Mouse (Mus musculus) cerebellum, postnatal 10 days (tissue): ENCODE results near the gene March2.

Source experiments
- DNase-seq, 2 experiments: peaks; one replicate each; pipeline ENCODE4 v3.0.0; 2021; ENCODE audit warnings: mixed read lengths in 2 of 2

The March2 gene

DNA sequence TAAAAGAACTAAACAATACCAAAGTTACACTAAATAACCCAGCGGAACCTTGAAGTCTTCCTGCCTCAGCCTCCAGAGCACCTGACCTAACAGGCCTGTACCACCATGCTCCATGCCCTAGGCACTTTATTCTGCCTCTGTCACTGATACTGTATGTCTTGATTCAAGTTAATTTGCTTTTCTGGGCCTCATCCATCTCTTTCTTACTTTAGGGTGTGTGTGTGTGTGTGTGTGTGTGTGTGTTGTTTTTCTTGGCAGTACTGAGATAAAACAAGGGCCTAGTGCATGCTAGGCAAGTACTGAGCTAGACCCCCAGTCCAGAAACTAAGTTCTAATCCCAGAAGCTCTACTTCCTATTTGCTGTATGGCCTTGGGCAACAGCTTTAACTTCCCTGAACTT lies 1.2 kb downstream of the March2 start:
- no peak for DNase-seq

DNA sequence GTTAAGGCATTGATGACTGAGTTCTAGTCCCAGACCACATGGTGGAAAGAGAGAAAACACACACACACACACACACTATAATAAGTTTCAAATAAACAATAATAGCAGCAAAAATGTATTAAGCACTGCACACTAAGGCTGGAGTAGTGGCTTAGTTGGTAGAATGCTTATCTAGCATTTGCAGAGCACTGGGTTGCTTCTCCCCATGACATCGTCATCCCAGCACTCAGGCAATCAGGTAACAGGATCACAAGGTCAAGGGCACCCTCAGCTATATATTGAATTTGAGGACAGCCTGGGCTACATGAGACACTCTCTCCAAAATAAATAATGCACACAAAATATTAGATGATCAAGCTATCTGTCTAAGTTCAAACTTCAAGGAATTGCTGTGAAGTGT lies 3.7 kb downstream of the March2 start:
- DNase-seq: no peak

DNA sequence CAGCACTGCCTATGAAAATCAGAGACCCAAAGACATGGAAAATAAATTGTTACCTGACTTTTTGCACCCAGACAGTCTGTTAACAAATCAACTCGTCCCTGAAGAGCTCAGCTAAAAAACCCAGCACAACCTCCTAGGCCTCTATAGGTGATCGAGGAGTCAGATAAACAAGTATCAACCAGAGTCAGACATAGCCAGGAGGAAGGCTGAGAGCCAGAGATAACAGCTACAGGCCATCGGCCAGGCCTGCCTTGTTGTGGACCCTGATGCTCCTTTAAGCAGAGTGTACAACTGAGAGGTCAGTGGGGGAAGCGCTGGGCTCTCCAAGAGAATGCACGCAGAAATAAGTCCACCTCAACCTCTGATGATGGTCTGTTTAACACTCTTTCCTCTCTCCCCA lies 5.2 kb downstream of the March2 start:
- DNase-seq: no peak

DNA sequence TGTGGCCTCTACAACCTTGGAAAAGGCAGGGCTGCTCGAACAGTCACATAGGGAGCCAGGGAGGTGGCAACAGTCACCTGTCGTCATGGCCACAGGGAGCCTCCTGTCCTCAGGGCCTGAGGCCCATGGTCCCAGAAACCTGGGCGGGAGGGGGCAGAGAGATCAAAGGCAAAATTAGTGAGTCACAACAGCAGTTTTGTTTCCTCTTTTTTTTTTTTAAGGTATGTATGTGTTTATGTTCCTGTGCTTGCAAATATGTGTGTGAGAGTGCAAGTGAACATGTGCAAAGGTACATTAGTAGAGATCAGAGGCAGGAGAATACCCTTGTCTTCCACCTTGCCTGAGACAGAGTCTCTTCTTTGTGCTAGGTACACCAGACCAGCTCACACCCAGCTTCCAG lies 8.6 kb downstream of the March2 start:
- DNase-seq: no peak

DNA sequence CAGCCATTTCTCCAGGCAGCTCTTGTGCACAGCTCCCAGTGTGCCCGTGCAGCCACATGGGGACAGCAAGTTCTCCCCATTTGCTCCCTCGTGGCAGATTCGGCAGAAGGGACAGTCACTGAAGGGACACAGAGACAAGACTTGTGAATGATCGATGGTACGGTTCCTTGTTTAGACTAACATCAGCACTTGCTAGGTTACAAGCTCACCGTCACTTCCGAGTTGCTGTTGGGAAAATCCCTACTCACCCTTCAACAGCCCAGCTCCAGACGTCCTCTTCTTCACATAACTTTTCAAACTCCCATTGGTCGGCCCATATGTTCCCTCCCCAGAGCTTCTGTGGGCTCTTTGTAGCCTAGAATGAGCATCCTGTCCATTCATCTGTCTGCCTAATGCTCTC lies 15.4 kb downstream of the March2 start:
- DNase-seq: no peak

DNA sequence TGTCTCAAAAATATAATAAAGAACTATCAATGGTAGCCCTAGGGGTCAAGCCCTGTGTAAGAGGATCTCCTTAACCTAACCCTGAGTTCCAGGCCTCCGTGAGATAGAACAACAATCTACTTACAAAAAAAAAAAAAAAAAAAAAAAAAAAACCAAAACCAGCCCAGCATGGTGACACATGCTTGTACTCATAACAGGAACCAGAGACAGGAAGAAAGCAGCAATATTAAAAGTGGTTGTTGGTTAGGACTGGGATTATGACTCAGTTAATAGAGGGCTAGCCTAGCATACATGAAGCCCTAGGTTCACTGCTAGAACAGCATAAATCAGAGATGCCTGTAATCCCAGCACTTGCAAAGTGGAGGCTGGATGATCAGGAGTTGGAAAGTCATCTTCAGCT lies 16.3 kb downstream of the March2 start:
- no peak for DNase-seq

DNA sequence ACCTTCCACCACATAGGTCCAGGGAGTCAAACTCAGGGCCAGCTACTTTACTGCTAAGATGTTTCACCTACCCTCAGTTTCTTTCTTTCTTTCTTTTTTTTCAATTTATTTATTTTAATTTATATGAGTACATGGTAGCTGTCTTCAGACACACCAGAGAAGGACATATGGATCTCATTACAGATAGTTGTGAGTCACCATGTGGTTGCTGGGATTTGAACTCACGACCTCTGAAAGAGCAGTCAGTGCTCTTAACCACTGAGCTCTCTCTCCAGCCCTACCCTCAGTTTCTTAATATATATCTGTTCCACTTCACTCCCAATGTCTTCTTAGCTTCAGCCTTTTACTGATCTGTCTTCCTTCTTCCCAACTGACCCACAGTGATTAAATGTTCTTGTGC lies 23.0 kb downstream of the March2 start:
- no peak for DNase-seq

DNA sequence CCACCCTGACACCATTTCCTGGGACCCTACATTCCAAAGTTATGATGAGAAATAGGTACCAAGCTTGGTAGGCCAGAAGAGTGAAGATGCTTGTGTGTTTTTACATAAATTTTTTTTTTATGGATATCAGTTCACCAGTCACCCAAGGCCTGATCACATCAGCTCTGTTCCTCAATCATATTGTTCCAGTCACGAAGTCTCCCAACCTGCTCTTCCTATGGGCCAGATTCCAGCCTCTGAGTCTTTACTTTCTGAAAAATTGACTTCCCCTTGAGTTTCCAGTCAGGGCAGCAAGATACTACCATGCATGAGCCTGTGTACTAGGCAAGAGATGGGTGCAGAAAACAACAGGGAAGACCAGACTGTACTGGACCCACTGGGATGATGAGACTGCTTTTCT lies 31.7 kb downstream of the March2 start, which contains the start of gene Hnrnpm:
Gene Hnrnpm (minus strand): TSS at position 101 of the 400 bp plus-strand sequence.
- DNase-seq: no peak

DNA sequence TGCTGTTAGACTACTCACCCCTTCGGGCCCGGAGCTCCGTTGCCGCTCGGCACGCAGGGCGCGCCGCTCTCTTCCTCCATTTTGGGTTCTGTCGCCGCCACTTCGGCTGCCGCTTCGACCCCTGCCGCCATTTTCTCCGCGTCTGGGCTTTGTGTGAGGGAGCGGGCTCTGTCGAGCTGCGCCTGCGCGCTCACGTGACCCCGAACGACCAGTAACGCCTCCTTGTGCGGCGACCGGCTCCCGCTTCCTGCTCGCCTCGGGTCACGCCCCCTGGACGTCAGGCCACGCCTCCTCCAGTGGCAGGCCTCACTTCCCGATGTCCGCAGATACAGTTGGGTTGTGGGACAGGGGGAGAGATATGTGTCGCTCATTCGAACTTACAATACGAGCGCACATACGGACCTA lies 33.2 kb downstream of the March2 start:
- DNase-seq: peak; percentile 99 to 100

DNA sequence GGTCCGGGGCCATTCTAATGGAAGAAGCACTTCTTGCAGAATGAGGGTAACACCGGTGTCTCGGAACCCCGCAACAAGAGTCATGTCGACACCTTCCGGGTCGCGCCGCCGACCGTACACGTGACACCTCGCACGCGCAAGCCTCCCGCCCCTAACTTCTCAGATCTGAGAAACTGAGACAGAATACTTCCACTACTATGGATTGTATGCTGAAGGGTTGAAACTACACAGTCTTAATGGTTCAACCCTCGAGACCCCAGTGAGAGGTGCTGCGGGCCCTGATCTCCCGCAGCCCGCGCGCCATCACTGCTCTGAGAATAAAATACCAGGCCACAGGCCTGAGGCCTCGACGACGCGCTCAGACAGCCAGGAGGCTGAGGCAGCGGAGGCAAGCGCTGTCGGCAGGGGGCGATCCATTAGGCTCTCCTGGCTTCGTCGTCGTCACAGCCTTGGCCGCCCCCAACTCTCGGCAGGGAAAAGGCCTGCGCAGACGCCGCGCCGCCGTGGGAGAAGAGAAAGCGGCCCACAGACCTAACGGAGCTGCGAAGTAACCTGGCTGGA lies 33.7 kb downstream of the March2 start:
- DNase-seq: peak; percentile 85 to 87

DNA sequence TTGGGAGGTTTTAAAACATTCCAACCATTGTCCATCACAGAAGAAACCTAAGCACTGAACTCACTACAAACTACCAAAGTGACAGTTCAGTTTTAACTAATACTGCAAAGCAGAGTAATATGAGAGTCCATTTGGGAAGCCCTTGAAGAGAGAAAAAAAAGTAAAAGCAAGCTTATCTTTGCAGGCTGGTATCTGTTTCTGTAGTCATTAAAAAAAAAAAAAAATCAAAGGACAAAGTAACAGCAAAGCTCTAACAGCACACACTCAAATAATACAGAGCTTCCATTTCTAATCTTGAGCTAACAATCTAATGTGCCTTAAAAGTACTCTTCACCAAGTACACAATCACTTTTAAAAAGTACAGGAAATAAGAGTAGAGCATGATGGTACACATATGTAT lies 36.7 kb downstream of the March2 start:
- DNase-seq: no peak

DNA sequence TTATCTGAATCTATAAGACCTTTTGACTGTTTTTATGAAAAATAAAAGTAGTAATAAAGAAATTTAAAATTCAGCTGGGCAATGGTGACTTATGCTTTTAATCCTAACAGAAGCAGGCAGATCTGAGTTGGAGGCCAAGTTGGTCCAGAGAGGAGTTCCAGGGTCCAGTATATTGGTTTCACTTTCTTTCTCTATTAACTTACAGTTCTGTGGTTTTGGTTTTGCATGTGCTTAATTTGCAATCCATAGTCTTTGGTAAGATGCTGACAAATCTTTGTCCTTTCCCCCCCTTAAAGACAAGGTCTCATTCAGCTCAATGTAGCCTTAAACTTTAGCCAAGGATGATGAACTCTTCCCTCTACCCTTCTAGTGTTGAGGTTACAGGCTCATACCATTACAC lies 39.7 kb downstream of the March2 start:
- DNase-seq: no peak

DNA sequence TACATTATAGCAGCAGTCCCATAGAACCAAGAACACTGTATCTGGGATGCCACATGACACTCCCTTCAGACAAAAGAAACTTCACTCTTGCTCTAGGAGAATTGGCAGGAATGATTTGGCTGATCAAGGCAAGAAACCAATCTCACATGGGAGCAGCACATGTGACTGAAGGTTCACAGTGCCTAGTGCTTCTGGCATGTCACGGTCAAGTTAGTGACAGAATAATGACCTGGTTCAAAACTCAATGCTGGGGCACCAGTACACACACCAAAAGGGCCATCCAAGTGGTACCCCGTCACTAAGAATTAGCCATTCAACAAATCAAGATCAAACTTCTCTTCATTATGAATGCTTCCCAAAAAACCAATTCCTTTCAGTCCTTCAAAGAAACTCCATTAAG lies 42.4 kb downstream of the March2 start:
- no peak for DNase-seq

DNA sequence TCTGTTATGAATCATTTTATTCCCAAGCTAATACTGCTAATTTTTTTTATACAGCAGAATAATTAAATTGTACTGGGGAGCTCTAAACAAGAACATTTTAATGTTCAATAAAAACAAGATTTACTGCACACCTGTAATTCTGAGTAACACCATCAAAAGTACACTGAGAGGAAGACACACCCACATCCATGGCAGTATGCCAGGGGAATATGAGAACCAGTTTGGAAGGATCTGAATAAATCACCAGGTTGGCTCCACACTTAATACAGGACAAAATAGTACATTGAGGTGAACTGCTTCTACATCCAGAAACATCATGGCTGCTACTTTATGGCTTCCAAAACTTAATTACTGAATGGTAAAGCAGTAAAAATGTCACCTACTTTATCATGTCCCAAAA lies 43.0 kb downstream of the March2 start:
- peak; percentile 24 to 38 for DNase-seq

DNA sequence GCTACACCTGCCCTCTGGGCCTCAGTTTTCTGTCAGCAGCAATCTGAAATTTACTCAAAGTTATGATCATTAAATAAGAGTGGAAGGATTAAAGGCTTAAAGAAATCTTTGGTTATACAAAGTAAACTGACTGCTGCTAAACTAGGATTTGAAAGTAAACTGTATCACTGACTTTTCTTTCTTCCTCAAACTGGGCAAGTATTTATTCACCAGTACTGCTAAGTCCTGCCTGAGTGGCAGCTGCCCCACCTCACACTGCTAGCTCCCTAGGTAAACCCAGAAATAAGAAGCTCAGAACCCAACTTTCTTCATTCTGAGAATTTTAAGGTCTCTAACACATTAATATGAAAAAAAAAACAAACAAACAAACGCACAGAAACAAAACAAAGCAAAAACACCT lies 44.6 kb downstream of the March2 start:
- no peak for DNase-seq

DNA sequence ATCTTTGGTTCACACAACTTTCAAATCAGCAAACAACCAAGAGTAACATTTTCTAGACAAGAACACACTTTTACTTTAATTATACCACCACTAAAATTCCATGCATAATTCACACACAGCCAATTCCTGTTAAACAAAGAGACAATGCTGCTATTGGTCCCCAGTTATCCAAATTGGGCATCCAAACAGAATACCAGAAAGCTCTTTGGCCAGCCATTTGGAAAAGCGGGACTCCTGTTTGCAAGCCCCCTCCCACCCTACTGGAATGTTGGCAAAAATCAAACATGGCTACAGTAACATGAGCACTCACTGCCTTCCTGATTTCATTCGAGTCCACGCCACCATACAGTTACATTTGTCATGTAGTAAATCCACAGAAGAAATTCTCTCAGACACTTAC lies 48.8 kb downstream of the March2 start:
- no peak for DNase-seq

DNA sequence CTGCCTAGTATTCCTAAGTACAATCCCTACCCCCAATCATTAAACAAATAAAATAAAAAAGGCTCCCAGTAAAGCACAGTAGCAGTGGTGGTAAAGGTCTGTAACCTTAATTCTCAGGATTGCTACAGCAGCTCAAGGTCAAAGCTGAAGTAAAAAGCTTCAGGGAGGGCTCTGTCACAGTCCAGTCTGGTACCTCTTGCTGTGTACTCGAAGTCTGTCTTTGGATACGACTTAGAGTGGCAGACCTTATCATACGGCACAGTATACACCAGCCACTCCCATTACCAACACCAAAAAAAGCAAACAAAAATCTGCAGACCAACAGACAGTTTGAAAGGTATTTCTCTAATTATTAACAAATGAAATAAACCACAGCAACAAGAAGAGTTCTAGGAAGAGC lies 51.7 kb downstream of the March2 start:
- DNase-seq: no peak

DNA sequence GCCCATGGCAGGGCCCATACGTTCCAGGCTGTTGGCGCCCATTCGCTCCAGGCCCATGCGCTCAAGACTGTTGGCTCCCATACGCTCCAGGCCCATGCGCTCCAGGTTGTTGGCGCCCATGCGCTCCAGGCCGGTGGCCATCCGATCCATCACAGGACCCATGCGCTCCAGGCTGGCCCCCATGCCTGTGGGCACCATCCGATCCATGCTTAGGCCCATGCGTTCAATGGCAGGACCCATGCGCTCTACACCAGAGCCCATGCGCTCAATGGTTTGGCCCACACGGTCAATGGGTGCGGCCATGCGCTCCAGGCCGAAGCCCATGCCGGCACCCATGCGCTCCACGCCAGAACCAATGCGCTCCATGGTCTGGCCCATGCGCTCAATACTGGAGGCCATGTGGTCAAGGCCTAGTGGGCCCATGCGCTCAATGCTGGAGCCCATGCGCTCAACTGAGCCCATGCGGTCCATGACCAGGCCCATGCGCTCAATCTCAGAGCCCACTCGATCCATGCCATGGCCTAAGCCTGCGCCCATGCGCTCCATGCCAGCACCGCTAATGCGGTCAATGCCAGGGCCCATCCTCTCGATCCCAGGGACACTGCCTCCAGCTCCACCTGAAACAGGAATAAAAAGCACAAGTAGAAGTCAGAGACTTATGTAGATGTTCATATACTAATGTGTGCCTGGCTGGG lies 68.5 kb downstream of the March2 start:
- no peak for DNase-seq

DNA sequence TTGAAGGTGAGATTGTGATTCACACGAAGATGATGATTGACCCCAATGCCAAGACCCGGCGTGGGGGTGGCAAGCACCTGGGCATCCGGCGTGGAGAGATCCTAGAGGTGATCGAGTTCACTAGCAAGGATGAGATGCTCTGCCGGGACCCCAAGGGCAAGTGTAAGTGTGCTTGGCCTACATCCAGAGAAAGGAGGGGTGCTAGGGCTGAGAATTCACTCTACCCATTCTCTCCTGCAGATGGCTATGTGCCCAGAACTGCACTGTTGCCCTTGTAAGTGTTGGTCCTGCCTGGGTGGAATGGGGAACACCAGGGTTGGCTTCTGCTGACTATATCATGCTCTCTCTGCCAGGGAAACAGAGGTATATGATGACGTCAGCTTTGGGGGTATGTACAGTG lies 73.4 kb downstream of the March2 start:
- peak in 1 of 2 experiments; percentile 33 for DNase-seq

DNA sequence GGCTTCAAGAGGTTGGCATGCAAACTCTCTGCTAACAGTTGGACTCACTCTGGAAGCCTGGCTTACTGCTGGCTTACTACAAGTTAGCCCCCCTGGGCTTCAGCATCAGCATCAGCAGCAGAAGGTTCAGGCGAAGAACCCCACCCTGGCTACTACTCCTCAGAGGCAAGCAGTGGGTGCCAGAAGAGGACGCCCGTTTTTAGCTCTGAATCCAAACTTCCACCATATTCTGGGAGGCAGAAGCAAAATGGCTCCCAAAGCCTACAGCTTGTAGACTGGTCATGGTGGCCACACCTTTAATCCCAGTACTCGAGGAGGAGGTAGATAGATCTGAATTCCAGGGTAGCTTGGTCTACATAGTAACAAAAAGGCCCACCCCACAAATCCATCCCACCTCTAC lies 74.4 kb downstream of the March2 start:
- no peak for DNase-seq

DNA sequence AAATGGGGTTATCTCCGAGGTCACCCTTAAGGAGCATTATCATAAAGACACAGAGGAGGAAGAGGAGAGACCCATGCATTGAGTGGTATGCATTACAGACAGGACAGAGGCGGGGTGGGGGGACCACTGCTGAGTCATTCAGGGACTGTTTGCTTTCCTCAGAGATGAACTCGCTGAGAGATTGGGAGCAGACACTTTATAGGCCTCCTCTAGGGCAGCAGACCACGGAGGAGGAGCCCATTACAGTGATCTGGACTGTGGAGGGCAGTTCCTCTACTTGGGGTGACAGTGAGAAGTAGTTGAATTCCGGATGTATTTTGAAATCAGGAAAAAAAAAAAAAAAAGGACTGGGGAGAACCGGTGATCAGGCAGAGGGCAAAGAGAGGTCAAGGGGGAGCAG lies 78.7 kb downstream of the March2 start:
- DNase-seq: no peak

DNA sequence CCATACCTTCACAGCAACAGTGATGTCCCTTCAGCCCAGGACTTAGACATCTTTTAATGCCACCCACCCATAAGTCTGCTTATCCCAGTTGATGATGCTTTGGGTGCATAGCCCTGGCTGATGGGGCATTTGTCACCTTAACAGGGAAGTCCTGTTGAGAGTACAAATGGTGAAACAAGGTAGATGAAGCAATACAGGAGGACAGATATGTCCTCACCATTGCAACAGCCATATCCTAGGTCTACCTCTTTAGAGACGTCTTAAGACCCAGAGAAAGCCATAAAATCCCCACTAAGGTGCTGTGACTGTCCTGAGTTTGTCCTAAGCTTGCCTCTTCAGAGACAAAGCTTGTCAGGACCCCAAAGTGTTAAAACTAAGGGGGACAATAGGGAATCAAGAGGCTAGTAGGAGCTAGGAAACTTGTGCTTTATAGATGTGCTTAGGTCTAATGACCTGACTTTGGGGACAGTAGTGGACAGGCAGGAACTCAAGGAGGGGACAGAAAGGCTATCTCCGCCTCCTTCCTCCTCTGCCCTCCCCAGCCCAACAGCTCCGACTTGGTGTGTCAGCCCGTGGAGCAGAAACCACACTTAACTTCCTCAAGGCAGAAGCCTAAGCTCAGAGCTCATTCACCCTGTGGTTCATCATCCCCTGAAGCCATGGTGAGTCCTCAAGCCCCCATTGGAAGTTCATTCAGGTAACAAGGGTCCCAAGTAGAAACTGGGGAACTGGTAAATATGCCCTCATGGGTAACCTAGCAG lies 80.8 kb downstream of the March2 start, which contains the start of gene Pram1:
Gene Pram1 (plus strand): TSS at position 541 of the 761 bp plus-strand sequence.
- DNase-seq: no peak

DNA sequence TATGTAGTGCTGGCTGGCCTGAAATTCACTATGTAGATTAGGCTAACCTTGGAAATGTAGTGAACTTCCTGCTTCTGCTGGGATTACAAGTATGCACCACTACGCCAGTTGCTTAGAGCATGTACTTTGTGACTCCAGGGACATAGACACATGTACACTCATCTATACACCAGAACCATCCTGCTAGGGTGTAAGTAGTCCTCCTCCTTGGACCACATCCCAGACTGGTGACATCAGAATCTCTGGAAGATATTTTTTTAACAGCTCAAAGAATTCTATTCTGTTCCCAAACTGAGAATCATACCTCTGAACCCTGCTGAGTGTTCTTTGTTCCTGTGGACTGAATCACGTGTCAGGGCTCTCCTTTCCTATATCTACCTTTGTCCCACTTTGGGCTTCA lies 81.4 kb downstream of the March2 start:
- DNase-seq: no peak
